Mouse (Mus musculus): ENCODE data around the gene Atp6v1g2.

Atp6v1g2 gene

DNA sequence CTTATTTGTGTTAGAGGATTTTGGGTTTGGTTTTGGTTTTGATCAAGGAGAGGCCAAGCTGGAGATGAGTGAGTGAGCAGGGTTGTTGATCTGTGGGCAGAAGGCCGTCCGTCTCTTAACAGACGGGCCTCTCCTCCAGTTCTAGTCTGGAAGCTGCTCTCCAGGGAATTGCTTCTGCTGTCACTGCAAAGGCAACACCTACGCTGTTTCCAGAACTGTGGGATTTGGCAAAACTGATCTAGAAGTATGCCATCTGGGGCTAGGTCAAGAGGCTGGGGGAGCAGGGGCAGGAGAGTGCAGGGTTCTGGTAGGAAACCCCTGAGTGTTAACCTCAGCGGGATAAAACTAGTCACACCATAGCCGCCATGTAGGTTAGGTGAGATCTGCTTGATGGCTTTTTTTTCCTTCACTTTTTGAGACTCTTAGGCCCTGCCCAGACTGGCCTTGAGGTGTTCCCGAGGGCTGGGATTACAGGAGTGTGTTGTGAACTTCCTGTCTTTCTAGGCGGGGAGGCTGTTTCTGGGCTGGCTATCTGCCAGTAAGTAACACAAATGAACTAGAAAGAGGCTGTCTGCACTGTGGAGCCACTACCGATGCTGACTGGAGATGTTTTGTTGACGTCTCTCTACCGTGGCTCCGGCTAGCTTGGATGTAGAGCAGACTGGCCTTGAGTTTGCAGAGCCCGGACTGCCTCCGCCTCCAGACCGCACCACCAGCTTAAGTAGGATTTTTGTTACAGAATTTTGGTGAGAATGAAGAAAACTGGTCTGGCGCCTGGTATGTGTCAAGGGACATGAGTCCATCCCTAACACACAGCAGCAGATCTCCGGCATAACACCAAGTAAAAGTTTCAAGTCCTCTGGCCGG lies at the start of gene Atp6v1g2:
Gene Atp6v1g2 (plus strand): TSS at position 547 of the 867 bp plus-strand sequence.
- no peak for DNase-seq (ENCODE audit: low spot score)

DNA sequence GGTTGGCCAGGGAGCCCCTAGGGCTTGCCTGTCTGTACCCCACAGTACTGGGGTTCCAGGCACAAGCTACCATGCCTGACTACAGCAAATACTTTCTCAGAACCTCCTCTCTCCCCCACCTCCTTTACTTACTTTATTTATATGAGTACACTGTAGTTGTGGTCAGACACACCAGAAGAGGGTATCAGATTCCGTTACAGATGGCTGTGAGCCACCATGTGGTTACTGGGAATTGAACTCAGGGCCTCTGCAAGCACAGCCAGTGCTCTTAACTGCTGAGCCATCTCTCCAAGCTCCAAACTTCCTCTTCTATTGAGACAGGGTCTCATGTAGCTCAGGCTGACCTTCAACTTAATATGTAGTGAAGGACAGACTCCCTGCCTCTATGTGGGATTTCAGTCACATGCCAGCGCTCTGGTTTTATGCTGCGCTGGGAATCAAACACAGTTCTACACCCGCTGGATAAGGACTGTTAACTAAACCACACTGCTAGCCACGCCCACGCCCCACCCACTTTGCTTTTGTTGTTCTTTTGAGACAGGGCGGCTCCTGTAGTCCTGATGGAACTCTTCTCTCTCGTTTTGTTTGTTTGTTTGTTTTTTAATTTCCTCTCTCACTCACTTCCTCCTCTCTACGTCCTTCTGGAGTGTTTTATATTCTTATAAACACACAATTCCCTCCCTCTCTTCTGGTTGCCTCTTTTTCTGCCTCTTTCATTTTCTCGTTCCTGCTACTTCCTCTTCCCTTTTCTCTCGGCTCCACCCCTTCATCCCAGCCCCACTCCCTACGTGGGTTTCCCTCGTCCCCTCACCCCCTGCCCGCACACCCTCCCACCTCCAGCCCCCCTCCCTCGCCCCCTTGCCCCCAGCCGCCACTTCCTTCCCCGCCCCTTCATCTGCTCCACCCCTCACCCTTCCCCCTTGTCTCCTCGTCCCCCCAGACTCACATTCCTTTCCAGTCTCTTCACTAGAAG lies 47.5 kb upstream of the Atp6v1g2 start:
- peak; percentile 68 for DNase-seq (ENCODE audit: low spot score)

DNA sequence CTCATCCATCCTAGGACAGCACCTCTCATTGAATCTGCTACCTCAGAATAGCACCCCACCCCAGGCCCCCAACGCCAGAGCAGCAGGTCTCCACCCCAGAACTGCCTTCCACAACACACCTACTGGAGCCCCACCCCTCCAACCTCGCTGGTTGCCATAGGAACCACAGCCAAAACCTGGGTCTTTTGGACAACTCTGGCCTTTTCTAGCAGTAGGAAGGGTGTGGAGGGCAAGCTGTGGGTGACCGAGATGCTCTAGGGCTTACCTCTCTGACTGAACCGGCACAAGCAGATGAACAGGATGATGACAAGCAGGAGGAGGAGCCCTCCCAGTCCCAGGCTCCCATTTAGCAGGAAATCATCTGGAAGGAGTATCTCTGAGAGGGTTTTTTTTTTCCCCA lies 46.8 kb upstream of the Atp6v1g2 start:
- peak; percentile 38 for DNase-seq (ENCODE audit: low spot score)

DNA sequence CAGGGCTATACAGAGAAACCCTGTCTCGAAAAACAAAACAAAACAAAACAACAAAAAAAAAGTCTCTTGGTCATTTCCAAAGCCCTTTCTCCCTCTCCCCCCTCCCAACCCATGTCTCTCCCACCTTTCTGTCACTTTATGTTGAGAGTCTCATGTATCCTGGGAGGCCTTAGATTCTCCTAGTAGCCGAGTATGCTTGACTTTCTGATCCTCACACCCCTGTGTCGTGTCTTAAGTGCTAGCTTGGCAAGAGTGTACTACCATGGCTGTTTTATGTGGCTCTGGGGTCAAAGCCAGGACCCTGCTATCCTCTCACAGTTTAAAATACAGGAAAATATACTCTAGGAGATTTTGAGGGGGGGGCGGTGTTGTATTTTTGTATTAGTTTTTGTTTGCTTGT lies 46.1 kb upstream of the Atp6v1g2 start:
- no peak for DNase-seq (ENCODE audit: low spot score)

DNA sequence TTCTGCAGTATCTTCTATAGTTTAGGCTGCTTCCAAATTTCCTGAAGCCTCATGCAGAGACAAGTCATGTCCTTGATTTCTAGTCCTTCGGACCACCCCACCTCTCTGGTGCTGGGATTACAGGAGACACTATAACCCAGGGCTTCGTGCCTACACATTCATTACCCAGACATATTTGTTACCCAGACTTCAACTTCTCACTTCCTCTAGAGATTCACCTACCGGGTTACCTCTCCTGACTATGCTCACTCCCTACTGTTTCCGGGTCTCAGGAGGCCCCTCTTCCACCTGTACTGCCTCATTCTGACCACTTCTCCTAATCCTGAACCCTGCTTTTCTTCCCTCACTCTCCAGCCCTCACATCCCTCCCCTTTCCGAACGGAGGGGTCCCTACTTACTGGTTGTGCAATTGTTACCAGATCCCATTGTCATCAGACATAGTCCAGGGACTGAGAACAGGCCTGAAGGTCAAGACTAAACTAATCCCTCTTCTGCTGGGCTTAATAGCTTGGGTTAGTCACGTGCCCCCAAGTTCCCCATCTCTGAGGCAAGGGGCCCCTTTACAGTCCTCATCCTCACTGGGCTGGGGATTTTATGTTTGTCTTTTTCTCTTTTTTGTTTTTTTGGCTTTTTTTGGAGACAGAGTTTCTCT lies 45.4 kb upstream of the Atp6v1g2 start, which contains the start of gene Lst1:
Gene Lst1 (minus strand): TSS at position 481 of the 652 bp plus-strand sequence.
- DNase-seq (ENCODE audit: low spot score) = no peak

DNA sequence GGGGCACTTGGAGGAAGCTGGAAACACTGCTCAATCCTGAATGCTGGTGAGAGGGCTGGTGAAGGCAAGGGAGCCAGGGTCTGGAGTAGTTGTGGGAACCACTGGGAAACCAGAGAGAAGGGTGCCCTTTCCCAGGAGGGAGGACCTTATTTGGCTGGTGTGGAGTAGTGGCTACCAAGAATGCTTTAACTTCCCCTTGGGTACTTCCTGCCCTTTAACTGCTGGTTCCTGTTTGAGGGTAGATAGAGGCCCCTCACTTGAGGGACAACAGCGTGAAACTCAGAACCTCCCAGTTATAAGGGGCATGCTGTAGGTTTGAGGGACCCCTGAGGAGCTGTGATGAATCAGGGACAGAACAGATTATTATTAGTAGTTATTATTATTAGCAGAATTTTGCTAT lies 44.3 kb upstream of the Atp6v1g2 start:
- DNase-seq (ENCODE audit: low spot score) = no peak

DNA sequence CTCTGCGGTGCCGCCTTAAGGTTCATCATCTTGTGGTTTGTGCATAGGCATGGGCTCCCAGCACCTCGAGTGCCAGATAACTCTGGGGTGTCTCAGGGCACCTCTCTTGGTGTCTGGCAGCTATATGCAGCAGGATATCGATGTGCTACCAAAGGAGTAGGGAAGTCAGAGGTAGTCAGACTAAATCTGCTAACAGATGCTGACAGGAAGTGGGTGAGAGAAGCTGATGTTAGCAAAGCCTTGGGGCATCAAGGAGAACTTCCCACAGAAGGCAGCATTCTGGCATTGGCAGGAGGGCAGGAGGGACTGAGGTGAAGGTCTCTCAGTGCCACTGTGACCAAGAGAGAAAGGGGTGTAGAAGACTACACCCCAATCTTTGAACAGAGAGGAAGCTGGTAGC lies 43.4 kb upstream of the Atp6v1g2 start:
- DNase-seq (ENCODE audit: low spot score) = no peak

DNA sequence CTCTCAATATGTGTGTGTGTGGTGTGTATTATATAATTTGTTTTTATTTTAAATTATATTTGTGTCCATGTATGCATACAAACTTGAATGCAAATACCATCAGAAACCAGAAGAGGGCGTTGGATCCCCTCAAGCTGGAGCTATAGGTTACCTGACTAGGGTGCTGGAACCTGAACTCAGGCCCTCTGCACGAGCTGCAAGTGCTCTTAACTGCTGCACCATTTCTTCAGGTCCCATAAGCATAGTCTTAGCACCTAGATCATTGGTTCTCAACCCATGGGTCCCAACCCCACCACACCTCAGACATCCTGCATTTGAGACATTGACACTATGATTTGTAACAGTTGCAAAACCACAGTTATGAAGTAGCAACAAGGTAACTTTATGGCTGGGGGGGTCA lies 41.7 kb upstream of the Atp6v1g2 start:
- no peak for DNase-seq (ENCODE audit: low spot score)

DNA sequence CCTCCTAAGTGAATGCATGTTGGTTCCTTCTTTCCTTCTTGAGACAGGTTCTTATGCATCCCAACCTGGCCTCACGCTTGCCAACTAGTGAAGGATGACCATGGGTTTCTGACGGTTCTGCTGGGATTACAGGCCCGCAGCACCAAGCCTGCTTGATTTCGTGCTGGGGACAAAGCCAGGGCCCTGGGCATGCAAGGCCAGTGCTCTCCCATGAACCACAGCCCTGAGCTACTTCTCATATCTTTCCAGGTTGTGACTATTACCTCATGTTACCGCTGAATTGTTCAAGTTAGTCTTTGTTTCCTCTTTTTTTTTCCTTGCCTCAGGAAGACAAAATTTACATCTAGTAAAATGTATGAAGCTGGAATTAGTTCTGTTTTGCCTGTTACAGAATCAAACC lies 40.5 kb upstream of the Atp6v1g2 start:
- DNase-seq (ENCODE audit: low spot score) = no peak

DNA sequence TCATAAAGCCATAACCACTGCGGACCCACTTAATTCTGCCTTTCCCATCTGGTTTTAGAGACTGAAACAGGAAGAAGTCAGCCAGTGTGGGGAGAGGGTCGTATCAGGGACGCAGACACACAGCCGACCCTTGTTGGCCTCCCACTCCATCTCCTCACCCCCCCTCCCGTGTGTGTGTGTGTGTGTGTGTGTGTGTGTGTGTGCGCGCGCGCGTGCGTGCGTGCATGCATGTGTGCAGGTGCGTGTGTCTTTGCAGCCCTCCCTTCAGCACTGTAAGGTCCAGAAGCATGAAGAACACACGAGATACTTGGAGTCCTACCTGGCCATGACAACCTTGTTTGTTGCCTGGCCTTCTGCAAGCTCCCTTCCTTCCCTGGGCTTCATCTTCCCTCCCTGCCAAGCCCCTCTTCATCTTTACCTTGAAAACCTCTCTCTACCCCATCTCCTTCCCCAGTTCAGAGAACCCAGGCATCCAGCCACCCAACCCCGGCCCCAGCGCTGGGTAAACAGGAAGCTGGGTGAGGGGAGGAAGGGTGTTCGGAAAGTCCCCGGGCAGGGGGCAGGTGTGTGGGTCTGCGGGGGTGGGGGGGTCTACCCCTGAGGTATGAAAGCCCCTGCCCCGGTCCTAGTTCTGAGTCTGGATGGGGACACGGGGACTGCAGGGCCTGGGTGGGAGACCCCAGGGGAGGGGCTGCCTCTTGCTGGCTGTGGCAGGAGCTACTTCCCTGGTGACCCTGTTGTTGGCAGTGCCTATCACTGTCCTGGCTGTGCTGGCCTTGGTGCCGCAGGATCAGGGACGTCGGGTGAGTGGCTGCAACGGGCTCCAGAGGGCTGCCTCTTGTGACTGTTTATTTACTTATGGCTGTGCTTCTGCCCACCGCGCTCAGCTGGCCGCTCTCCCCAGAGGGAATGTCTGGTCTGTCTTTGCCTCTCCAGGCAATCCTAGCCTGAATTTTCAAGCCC lies 39.3 kb upstream of the Atp6v1g2 start, which contains the start of gene Ltb:
Gene Ltb (plus strand): TSS at position 559 of the 963 bp plus-strand sequence.
- DNase-seq (ENCODE audit: low spot score) = no peak

DNA sequence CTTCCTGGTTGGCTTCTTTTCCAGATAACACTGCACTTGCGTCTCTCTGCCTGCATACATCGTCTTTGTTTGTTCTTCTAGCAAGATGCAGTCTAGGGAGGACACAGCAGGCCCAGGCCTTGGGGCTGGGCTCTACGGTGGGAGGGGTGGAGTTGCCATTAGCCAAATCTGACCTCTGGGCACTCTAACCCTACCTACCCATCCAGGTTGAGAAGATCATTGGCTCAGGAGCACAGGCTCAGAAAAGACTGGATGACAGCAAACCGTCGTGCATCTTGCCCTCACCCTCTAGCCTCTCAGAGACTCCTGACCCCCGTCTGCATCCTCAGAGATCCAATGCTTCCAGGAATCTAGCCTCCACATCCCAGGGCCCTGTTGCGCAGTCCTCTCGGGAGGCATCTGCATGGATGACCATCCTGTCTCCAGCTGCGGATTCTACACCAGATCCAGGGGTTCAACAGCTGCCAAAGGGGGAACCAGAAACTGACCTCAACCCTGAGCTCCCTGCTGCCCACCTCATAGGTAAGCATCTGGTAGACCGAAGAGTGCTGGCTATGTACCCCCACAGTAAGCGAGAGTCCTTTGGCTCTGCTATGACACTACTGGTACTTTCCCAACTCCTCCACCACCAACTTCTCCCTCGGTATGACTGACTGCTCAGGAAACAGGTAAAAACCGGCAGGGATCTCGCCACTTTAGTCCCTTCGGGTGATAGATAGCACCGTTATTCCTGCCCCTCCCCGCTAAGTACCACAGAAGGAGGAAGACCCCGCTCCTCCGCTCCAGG lies 38.4 kb upstream of the Atp6v1g2 start:
- DNase-seq (ENCODE audit: low spot score) = no peak

DNA sequence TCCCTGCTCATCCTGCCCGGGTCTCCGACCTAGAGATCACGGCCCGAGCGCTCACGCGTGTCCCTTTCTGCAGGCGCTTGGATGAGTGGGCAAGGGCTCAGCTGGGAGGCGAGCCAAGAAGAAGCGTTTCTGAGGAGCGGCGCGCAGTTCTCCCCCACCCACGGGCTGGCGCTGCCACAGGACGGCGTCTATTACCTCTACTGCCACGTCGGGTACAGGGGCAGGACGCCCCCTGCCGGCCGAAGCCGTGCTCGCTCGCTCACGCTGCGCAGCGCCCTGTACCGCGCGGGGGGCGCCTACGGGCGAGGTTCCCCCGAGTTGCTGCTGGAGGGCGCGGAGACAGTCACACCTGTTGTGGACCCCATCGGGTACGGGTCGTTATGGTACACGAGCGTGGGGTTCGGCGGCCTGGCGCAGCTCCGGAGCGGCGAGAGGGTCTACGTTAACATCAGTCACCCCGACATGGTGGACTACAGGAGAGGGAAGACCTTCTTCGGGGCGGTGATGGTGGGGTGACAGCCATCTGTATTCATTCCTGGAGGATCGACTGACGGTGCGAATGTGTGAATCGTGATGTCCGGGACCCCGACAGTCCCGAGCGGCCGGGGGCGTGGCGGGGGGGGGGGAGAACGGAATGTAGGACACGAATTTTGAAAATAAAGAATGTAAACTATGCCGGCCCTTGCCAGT lies 37.7 kb upstream of the Atp6v1g2 start:
- peak; percentile 61 for DNase-seq (ENCODE audit: low spot score)

DNA sequence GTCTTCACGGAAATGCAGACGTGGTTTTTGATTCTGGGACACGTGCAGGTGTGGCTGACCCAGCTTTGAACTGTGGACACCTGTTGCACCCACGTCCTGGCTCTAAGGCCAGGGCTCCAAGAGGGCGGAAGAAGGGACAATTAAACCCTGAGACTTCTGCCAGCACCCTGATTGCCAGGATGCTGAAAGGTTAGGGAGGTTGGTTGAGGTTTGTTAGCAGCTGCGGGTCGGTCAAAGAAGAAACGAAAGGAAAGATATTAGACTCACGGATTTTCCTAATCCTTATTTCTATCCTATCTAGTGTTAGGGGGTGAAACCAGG lies 37.2 kb upstream of the Atp6v1g2 start:
- no peak for DNase-seq (ENCODE audit: low spot score)

DNA sequence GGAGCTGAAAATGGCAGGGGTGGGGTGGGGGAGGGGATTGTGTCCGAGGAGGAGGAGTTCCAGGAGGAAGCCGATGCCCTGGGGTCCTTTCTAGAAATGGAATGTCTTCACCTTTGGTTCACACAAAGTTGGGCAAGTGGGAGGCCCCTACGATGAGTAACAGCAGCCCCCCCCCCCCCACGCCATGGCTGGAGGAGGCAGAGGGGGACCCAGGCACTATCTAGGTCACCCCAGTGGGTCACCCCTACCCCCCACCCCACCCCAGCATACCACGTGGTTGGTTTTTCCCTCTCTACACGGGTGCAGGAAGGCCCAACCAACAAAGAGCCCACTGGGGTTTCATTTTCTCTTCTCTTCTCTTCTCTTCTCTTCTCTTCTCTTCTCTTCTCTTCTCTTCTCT lies 36.3 kb upstream of the Atp6v1g2 start:
- DNase-seq (ENCODE audit: low spot score) = no peak

DNA sequence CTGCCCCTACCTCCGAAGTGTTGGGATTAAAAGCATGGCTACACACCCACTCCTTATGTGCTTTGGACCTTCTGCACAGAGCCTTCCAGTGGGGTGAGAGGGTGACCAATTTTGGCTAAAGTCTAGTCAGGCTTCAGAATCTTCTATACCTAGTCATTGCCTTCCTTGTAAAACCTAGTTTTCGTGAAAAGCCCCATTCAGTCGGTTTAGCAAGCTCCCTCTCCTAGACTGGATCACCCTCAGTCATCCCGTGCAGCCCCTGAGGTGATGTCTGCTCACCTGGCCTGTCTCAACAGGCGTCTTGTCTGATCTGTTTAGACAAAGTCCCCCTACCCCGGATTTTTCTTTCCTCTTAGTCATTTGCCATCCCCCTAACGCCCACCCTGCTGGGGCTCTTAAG lies 35.4 kb upstream of the Atp6v1g2 start:
- no peak for DNase-seq (ENCODE audit: low spot score)

DNA sequence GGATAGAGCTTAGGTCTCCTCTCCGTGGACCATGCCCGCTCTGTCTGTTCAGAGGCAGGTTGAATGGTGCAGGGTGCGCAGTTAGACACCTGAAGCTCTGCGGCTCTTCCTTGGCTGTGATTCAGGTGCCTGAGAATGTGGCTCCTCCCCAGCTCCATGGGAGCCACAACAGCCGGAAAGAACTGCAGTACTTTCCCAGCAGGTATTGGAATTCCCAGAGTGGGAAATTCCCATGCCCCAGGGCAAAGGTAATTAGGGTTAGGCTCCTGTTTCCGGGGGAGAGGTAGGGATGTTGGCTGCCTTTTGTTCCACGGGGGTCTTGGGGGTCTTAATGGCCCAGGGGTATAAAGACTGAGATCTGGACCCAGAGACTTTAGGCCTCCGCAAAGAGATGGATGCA lies 34.5 kb upstream of the Atp6v1g2 start:
- DNase-seq (ENCODE audit: low spot score) = no peak

DNA sequence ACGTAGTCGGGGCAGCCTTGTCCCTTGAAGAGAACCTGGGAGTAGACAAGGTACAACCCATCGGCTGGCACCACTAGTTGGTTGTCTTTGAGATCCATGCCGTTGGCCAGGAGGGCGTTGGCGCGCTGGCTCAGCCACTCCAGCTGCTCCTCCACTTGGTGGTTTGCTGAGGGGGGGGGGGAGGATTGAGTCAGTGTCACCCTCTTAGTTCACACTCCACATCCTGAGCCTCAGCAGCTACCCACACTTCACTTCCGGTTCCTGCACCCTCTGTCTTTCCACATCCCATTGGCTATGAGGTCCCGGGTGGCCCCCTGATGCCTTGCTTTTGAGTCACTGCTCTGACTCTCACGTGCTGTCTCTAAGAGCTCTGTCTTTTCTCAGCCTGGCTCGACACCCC lies 33.1 kb upstream of the Atp6v1g2 start:
- no peak for DNase-seq (ENCODE audit: low spot score)

DNA sequence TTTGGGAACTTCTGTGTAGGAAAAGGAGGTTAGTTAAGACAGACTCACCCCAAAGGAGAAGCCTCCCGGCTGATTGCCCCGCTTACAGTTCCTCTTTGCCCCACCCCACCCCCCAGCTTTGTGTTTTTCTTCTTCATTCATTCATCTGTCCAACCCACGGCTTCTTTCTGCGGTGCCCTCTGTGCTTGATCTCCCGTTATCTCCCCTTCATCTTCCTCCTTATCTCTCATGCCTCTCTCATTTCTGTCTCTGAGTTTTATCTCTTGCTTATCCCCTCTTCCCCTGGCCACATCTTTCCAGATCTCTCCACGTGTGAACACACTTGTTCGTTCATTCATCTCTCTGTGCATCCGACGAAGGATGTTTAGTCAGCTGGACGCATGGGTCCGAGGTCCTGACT lies 32.3 kb upstream of the Atp6v1g2 start:
- no peak for DNase-seq (ENCODE audit: low spot score)

DNA sequence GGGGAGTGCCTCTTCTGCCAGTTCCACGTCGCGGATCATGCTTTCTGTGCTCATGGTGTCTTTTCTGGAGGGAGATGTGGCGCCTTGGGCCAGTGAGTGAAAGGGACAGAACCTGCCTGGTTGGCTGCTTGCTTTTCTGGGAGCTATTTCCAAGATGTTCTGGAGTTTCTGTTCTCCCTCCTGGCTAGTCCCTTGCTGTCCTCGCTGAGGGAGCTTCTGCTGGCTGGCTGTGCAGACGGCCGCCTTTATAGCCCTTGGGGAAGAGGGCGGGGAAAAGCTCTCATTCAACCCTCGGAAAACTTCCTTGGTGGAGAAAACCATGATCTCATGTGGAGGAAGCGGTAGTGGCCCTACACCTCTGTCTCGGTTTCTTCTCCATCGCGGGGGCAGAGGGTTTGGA lies 31.7 kb upstream of the Atp6v1g2 start, which contains the start of gene Tnf:
Gene Tnf (minus strand): TSS at position 221 of the 400 bp plus-strand sequence.
- DNase-seq (ENCODE audit: low spot score) = no peak

DNA sequence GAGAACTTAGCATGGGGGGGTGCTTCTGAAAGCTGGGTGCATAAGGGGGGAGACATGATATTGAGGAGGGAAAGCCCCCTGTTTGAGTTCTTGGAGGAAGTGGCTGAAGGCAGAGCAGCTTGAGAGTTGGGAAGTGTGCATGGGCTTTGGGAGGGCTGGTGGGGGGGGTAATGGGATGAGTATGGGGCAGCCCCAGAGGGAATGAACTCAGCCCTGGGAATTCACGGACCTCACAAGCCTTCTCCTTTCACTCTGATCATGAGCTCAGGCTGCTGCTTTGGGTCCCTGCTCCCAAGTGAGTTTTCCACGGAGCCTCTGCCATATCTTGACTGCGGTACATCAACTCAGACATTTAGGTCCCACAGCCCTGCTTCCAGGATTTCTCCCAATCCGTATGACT lies 31.0 kb upstream of the Atp6v1g2 start:
- no peak for DNase-seq (ENCODE audit: low spot score)

Data from yolk sac, embryonic 10.5 days (tissue).